Mouse (Mus musculus): ENCODE data around the gene Mief1.

GRCm38 (mm10) chr15:80190075-80190474, 43.7 kb upstream of the Mief1 start:
- no peak for TF ChIP-seq POLR2A (IDR thresholded peaks at IDR 0.05; ENCODE audit: borderline replicate concordance, extremely low read depth, insufficient read depth, insufficient read length, poor library complexity, severe bottlenecking)
- no peak for TF ChIP-seq CTCF (IDR thresholded peaks at IDR 0.05; ENCODE audit: borderline replicate concordance, extremely low read depth, insufficient read depth, insufficient read length)
